Mouse (Mus musculus) kidney, adult 2 months (tissue): ENCODE measurements around the gene Kcnj15.

Experiments used
- CTCF ChIP-seq: fragments of 200-500 bp; conservative IDR thresholded peaks from 2 replicates; pipeline ENCODE4 v1.5.1; 2011; ENCODE audit warnings: low read depth, mild to moderate bottlenecking, control low read depth, low read length, moderate library complexity, mixed read lengths; ENCODE audit not compliant: insufficient read depth, insufficient read length
- POLR2A ChIP-seq: fragments of 200-500 bp; IDR thresholded peaks from one replicate; pipeline ENCODE4 v1.6.1; 2011; ENCODE audit warnings: low read depth, low read length, control low read depth

GRCm38 (mm10) chr16:95260693-95261092, 3.3 kb downstream of the Kcnj15 start:
- TF ChIP-seq CTCF (no peak), POLR2A (no peak)
